Mouse (Mus musculus) heart, embryonic 15.5 days (tissue): ENCODE data around the gene Nsmce4a. TPM values are rescaled to one million over a fixed set of nuclear protein-coding genes. Genes with fewer than 3 reads are reported as not detected.
"Not testable (repeated sequence)": the region's sequence is repeated elsewhere in the genome, so short reads cannot be mapped to it uniquely, and the experiment has no call there.

Source experiments
- ATAC-seq: fragments of 200-750 bp; cut with Nextera tagmentation; replicated peaks from 2 replicates; pipeline ENCODE4 v1.8.0; 2017; ENCODE audit warnings: low read depth, moderate TSS enrichment; ENCODE audit not compliant: insufficient number of reproducible peaks, insufficient read depth, low FRiP score
- H3K27ac ChIP-seq: fragments of 300-500 bp; sonication (generic); 2 replicates; pipeline ENCODE4 v1.5.1; 2015; ENCODE audit warnings: mild to moderate bottlenecking, inconsistent platforms
- H3K27me3 ChIP-seq: fragments of 300-500 bp; sonication (generic); 2 replicates; pipeline ENCODE4 v1.6.1; 2015; ENCODE audit warnings: inconsistent platforms
- H3K36me3 ChIP-seq: fragments of 300-500 bp; sonication (generic); 2 replicates; pipeline ENCODE4 v1.6.1; 2015; ENCODE audit warnings: mild to moderate bottlenecking, inconsistent platforms
- H3K4me1 ChIP-seq: fragments of 300-500 bp; sonication (generic); replicated peaks from 2 replicates; pipeline ENCODE4 v1.6.1; 2015; ENCODE audit warnings: inconsistent platforms
- H3K4me2 ChIP-seq: fragments of 300-500 bp; sonication (generic); 2 replicates; pipeline ENCODE4 v1.6.1; 2015; ENCODE audit warnings: inconsistent platforms, mild to moderate bottlenecking, moderate library complexity
- H3K4me3 ChIP-seq: fragments of 300-500 bp; sonication (generic); 2 replicates; pipeline ENCODE4 v1.5.1; 2015; ENCODE audit warnings: mild to moderate bottlenecking, inconsistent platforms
- H3K9ac ChIP-seq: fragments of 300-500 bp; sonication (generic); 2 replicates; pipeline ENCODE4 v1.6.1; 2015; ENCODE audit warnings: mild to moderate bottlenecking, inconsistent platforms
- H3K9me3 ChIP-seq: fragments of 300-500 bp; sonication (generic); replicated peaks from 2 replicates; pipeline ENCODE4 v1.6.1; 2016; ENCODE audit warnings: inconsistent platforms
- WGBS: fragments of 180-500 bp; shearing (Covaris S2); methylation state at CpG from one replicate; pipeline ENCODE4 v1.1.7; 2015; ENCODE audit warnings: mixed read lengths; 5-methylcytosine and 5-hydroxymethylcytosine counted together
- polyA plus RNA-seq: library from polyadenylated mRNA; unstranded; fragments of >200 nt; fragmentation: Nextera tagmentation; extraction: Ambion mirVana; gene quantifications from 2 replicates; pipeline ENCODE4 v1.2.1, GENCODE M21; 2015

Gene Nsmce4a
- polyA plus RNA-seq, 1 experiment from 2014 or later = 115 TPM

DNA sequence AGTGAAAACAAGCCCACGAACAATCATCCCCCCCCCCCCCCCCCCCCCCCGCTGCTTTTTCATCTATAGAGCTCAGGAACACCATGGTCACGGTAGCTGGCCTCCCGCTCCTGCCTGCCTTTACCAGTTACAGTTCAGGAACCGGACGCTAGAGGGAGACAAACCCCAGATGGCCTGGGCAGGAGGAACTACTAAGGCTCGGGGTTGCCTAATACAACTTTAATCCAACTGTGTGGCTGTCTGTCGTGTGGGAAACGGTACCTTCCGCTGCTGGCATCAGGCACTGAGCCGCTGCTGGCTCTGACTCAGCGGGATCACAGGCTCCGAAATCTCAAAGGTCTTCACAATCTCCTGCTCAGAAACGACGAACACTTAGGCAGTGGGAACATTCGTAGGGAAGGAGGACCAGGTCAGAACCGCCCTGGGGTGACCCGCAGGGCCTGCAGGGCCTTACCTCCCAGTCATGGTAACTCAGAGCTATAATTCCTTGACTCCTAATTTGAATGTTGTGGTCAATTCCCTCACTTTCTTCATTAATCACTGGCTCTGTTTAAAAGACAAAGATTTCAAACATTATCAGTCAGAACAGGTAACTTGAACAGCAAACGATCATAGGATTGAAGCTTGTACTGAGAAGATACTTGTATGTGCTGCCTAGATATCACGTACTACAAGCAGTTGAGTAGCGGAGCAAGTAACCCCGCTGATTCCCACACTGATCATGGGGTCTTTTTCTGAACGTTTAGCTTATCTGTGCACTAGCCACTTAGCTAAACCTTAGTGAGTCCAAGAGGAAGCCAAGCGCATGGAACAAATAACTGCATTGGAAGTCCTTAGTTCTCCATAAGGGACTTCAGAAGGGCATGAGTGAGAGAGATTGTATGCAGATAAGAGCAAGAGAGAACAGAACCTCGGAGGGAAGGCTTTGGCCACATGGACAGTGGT, 39.3 kb downstream of the Nsmce4a start:
- Histone ChIP-seq H3K4me1 (no peaks in the 10 kb centered on the region), H3K4me2 (no peak overlapping the region), H3K36me3 (peaks cover 61% of the 10 kb centered on the region), H3K9me3 (no peaks in the 10 kb centered on the region), H3K27ac (peak overlapping the region; percentile 29; the same call in 1 of the 2 replicates), H3K9ac (no peak overlapping the region), H3K27me3 (no peaks in the 10 kb centered on the region), H3K4me3 (no peak overlapping the region)
- ATAC-seq = peak; percentile 77
- 39% methylated on average over 24 of the region's 25 CpGs for WGBS

GRCm38 (mm10) chr7:130531138-130531537, 41.8 kb downstream of the Nsmce4a start:
- peaks cover 38% of the 10 kb centered on the region for H3K36me3 ChIP-seq
- H3K4me1 ChIP-seq, H3K27ac ChIP-seq, H3K9ac ChIP-seq, H3K27me3 ChIP-seq, H3K4me2 ChIP-seq, H3K4me3 ChIP-seq, H3K9me3 ChIP-seq, ATAC-seq: not testable (repeated sequence)
- WGBS = 92% methylated on average over 15 of the region's 15 CpGs

DNA sequence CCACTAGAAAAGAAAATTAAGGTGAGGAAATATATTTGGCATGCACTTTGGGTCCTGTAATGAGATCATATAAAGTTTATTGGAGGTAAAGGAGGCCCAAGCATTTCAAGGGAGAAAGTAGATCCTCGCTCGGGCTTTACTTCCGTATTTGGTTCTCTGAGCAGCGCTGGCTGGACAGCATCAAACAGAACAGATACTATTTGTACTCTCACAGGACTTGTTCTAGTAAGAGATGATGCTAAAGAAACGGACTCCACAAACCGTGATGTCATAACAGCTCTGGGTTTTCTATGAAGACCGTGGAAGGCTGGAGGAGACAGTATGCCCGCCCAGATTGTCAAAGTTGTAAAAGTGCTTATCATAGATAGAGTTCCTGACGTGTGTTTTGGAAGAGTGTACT, 45.6 kb downstream of the Nsmce4a start:
- Histone ChIP-seq H3K4me1 (peaks cover 2% of the 10 kb centered on the region), H3K4me2 (no peak overlapping the region), H3K27me3 (no peaks in the 10 kb centered on the region), H3K9me3 (no peaks in the 10 kb centered on the region), H3K27ac (0 out of 2 replicates have a peak overlapping the region, but pooled peaks have one; percentile 5), H3K4me3 (no peak overlapping the region), H3K9ac (no peak overlapping the region), H3K36me3 (peaks cover 12% of the 10 kb centered on the region)
- no peak for ATAC-seq
- 54% methylated on average over 9 of the region's 9 CpGs for WGBS

DNA sequence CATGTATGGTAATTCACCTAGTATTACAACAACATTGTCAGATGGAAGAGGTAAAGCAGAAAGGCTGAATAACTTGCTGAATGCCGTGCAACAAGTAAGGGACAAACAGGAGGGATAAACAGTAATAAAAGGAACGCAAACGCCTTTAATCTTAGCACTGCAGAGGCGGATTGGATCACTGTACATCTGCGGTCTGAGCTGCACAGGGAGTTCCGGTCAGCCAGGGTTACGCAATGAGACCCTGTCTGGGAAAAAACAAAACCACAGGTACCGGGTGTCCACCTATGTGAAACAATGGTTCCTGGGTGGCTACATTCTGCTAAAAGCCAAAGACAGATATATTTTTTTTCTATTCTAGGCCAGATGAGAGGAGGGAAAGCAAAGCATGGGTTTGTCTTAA, 49.5 kb downstream of the Nsmce4a start:
- Histone ChIP-seq H3K4me3 (no peak overlapping the region), H3K9ac (no peak overlapping the region), H3K27ac (no peak overlapping the region), H3K9me3 (no peaks in the 10 kb centered on the region), H3K36me3 (no peaks in the 10 kb centered on the region), H3K4me1 (peaks cover 16% of the 10 kb centered on the region), H3K4me2 (no peak overlapping the region), H3K27me3 (no peaks in the 10 kb centered on the region)
- no peak for ATAC-seq
- WGBS = 90% methylated on average over 8 of the region's 8 CpGs

DNA sequence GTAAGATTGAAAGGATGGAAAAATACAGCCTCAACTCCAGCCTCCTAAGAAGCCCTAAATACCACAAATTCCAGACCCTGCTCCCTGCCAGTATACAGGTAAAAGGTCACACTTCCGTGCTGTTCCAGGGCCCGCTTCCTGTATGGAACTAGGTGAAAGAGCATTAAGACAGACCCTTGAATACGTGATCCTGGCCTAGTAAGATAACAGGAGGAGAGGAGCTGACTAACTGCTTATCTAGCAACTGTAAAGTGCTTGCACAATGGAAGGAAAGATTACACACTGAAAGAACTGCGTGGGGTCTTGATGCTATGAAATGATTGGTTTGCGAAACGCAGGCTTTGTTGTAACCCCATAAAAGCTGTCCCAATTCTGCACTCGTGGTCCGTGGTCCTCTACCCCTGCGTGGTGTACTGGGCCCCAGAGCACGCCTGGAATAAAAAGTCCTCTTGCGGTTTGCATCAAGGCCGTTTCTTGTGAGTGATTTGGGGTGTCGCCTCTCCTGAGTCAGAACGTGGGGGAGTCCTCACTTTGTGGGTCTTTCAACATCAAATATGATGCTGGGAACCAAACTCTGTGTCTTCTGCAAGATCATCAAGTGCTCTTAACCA, 52.0 kb downstream of the Nsmce4a start:
- WGBS = 77% methylated on average over 14 of the region's 14 CpGs
- H3K27ac ChIP-seq = peak overlapping the region; percentile 99
- H3K9me3 ChIP-seq = no peaks in the 10 kb centered on the region
- peaks cover 23% of the 10 kb centered on the region for H3K4me1 ChIP-seq
- H3K27me3 ChIP-seq = no peaks in the 10 kb centered on the region
- no peak overlapping the region for H3K4me3 ChIP-seq
- no peak overlapping the region for H3K4me2 ChIP-seq
- no peaks in the 10 kb centered on the region for H3K36me3 ChIP-seq
- no peak overlapping the region for H3K9ac ChIP-seq
- ATAC-seq = no peak

- WGBS = 17% methylated on average over 20 of the region's 20 CpGs
- peaks cover 23% of the 10 kb centered on the region for H3K4me1 ChIP-seq
Measured at GRCm38 (mm10) chr7:130520049-130520425, 52.9 kb downstream of the Nsmce4a start, which contains the start of gene Ate1. Ate1 (minus strand) TSS chr7:130520369.

DNA sequence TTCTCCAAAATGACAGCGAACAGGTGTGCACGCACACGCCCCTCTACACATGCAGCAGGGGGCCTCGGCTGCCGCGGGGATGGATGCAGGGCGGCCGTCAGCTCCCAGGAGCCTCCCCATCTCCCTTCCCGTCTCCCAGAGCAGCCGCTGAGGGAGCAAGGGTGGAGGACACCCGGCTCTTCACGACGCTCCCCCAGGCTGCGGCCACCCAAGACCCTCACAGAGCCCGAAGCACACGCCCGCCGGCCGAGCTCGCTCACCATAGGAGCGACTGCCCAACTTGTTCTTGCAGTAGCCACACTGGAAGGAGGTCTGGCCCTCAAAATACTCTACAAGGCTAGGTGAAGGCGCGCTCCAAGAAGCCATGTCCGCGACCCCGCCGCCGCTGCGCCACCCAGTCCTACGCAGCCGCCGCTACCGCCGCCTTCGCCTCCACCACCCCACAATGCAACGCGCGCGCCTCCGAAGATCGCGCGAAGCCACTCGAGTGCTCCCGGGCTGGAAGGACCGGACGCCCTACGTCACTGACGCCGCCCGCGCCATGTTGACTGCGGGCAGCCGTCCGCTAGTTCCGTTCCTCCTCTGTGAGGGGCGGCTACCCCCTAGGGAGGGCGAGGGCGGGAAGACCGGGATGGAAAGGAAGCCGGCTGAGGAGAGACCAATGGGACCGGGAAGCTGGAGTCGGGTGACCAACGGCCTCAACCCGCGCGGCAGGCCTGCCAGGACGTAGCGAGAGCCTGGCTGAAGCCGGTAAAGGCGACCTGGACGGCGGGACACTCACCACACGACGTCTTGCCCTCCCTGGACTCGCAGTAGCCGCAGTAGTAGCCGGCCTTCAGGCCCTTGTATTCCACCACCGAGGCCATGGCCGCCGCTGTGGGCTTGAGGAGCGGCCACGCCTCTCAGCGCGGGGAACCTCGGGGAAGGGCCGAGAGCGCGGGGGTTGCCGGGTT, 53.5 kb downstream of the Nsmce4a start:
- peaks cover 23% of the 10 kb centered on the region for H3K4me1 ChIP-seq
- peak; percentile 96 for ATAC-seq
- under 1% methylated on average over 90 of the region's 90 CpGs for WGBS
- peak overlapping the region; percentile 87 for H3K4me3 ChIP-seq
- H3K9me3 ChIP-seq = no peaks in the 10 kb centered on the region
- no peaks in the 10 kb centered on the region for H3K27me3 ChIP-seq
- peak overlapping the region; percentile 99 for H3K27ac ChIP-seq
- H3K36me3 ChIP-seq = peaks cover 7% of the 10 kb centered on the region; the same call in 1 of the 2 replicates
- peak overlapping the region; percentile 97 for H3K9ac ChIP-seq
- peak overlapping the region; percentile 89 for H3K4me2 ChIP-seq

More at GRCm38 (mm10) chr7:130520049-130520425, 52.9 kb downstream of the Nsmce4a start, which contains the start of gene Ate1:
- no peaks in the 10 kb centered on the region for H3K27me3 ChIP-seq
- H3K27ac ChIP-seq = peak within 1 kb of the TSS; percentile 99
- ATAC-seq = no peak
- peaks cover 2% of the 10 kb centered on the region; the same call in 1 of the 2 replicates for H3K36me3 ChIP-seq
- H3K9me3 ChIP-seq = no peaks in the 10 kb centered on the region
- H3K4me2 ChIP-seq = peak within 1 kb of the TSS; percentile 89
- H3K9ac ChIP-seq = peak within 1 kb of the TSS; percentile 97
- peak within 1 kb of the TSS; percentile 87 for H3K4me3 ChIP-seq

GRCm38 (mm10) chr7:130518213-130519095, 54.5 kb downstream of the Nsmce4a start:
- no peaks in the 10 kb centered on the region for H3K27me3 ChIP-seq
- H3K36me3 ChIP-seq = peaks cover 7% of the 10 kb centered on the region; the same call in 1 of the 2 replicates
- H3K4me2 ChIP-seq = peak overlapping the region; percentile 89
- peaks cover 23% of the 10 kb centered on the region for H3K4me1 ChIP-seq
- no peak for ATAC-seq
- no peaks in the 10 kb centered on the region for H3K9me3 ChIP-seq
- H3K9ac ChIP-seq = peak overlapping the region; percentile 91
- peak overlapping the region; percentile 87 for H3K4me3 ChIP-seq
- WGBS = 32% methylated on average over 26 of the region's 26 CpGs
- H3K27ac ChIP-seq = peak overlapping the region; percentile 99

- Histone ChIP-seq H3K36me3 (peaks cover 60% of the 10 kb centered on the region), H3K9ac (no peak overlapping the region), H3K27ac (no peak overlapping the region), H3K4me3 (no peak overlapping the region), H3K4me2 (no peak overlapping the region), H3K4me1 (no peaks in the 10 kb centered on the region), H3K27me3 (no peaks in the 10 kb centered on the region), H3K9me3 (no peaks in the 10 kb centered on the region)
- ATAC-seq = no peak
- WGBS = 83% methylated on average over 5 of the region's 5 CpGs
Measured at GRCm38 (mm10) chr7:130510243-130510642, 62.7 kb downstream of the Nsmce4a start.

- no peak overlapping the region for H3K9ac ChIP-seq
- H3K9me3 ChIP-seq = no peaks in the 10 kb centered on the region
- no peak overlapping the region for H3K27ac ChIP-seq
- ATAC-seq = no peak
- peaks cover 44% of the 10 kb centered on the region for H3K36me3 ChIP-seq
- no peaks in the 10 kb centered on the region for H3K27me3 ChIP-seq
- H3K4me3 ChIP-seq = no peak overlapping the region
- 88% methylated on average over 5 of the region's 5 CpGs for WGBS
- H3K4me2 ChIP-seq = no peak overlapping the region
- H3K4me1 ChIP-seq = no peaks in the 10 kb centered on the region
Measured at GRCm38 (mm10) chr7:130503006-130503405, 69.9 kb downstream of the Nsmce4a start.
